Mouse (Mus musculus): Measurements from ENCODE around the gene Fam19a1.
"Not testable (repeated sequence)": the region's sequence is repeated elsewhere in the genome, so short reads cannot be mapped to it uniquely, and the experiment has no call there.

Gene Fam19a1

GRCm38 (mm10) chr6:96186517-96186916 is 73.6 kb downstream of the Fam19a1 start:
- Histone ChIP-seq H3K9me3 (ENCODE audit: low read length) (no peaks in the 10 kb centered on the region), H3K27me3 (ENCODE audit: insufficient read depth, low read length) (no peaks in the 10 kb centered on the region), H3K36me3 (ENCODE audit: insufficient read depth, low read length) (no peaks in the 10 kb centered on the region), H3K4me3 (replicated peaks; ENCODE audit: low read length) (no peak overlapping the region), H3K4me1 (replicated peaks; ENCODE audit: low read depth, low read length) (no peaks in the 10 kb centered on the region)
- no peak for TF ChIP-seq POU5F1 (IDR thresholded peaks at IDR 0.05; ENCODE audit: borderline replicate concordance, low read length)

GRCm38 (mm10) chr6:96198991-96199390 is 86.0 kb downstream of the Fam19a1 start:
- H3K4me3 ChIP-seq (replicated peaks; ENCODE audit: low read length); H3K36me3 ChIP-seq (ENCODE audit: insufficient read depth, low read length); H3K9me3 ChIP-seq (ENCODE audit: low read length); H3K4me1 ChIP-seq (replicated peaks; ENCODE audit: low read depth, low read length); H3K27me3 ChIP-seq (ENCODE audit: insufficient read depth, low read length): not testable (repeated sequence)

- H3K9me3 ChIP-seq (ENCODE audit: low read length), result no peaks in the 10 kb centered on the region
- no peaks in the 10 kb centered on the region for H3K4me1 ChIP-seq (replicated peaks; ENCODE audit: low read depth, low read length)
- TF ChIP-seq NANOG (IDR thresholded peaks at IDR 0.05; ENCODE audit: borderline replicate concordance, low read length) (no peak), POU5F1 (IDR thresholded peaks at IDR 0.05; ENCODE audit: borderline replicate concordance, low read length) (no peak)
- H3K27me3 ChIP-seq (ENCODE audit: insufficient read depth, low read length), result no peaks in the 10 kb centered on the region
- no peak overlapping the region for H3K4me3 ChIP-seq (replicated peaks; ENCODE audit: low read length)
- no peaks in the 10 kb centered on the region for H3K36me3 ChIP-seq (ENCODE audit: insufficient read depth, low read length)
These were observed 92.4 kb downstream of the Fam19a1 start for GRCm38 (mm10) chr6:96205395-96205794.

- Histone ChIP-seq H3K9me3 (ENCODE audit: low read length) (no peaks in the 10 kb centered on the region), H3K27me3 (ENCODE audit: insufficient read depth, low read length) (no peaks in the 10 kb centered on the region), H3K4me1 (replicated peaks; ENCODE audit: low read depth, low read length) (no peaks in the 10 kb centered on the region), H3K4me3 (replicated peaks; ENCODE audit: low read length) (no peak overlapping the region), H3K36me3 (ENCODE audit: insufficient read depth, low read length) (no peaks in the 10 kb centered on the region)
- TF ChIP-seq NANOG (IDR thresholded peaks at IDR 0.05; ENCODE audit: borderline replicate concordance, low read length) (no peak), POU5F1 (IDR thresholded peaks at IDR 0.05; ENCODE audit: borderline replicate concordance, low read length) (no peak), CTCF (conservative IDR thresholded peaks at IDR 0.05; ENCODE audit: low read length) (no peak)
These were observed 121.9 kb downstream of the Fam19a1 start for GRCm38 (mm10) chr6:96234806-96235205.

- TF ChIP-seq POU5F1 (IDR thresholded peaks at IDR 0.05; ENCODE audit: borderline replicate concordance, low read length) (no peak), NANOG (IDR thresholded peaks at IDR 0.05; ENCODE audit: borderline replicate concordance, low read length) (no peak), CTCF (conservative IDR thresholded peaks at IDR 0.05; ENCODE audit: low read length) (no peak)
- H3K9me3 ChIP-seq (ENCODE audit: low read length), result no peaks in the 10 kb centered on the region
- no peaks in the 10 kb centered on the region for H3K4me1 ChIP-seq (replicated peaks; ENCODE audit: low read depth, low read length)
- no peaks in the 10 kb centered on the region for H3K36me3 ChIP-seq (ENCODE audit: insufficient read depth, low read length)
- H3K4me3 ChIP-seq (replicated peaks; ENCODE audit: low read length), result no peak overlapping the region
- no peaks in the 10 kb centered on the region for H3K27me3 ChIP-seq (ENCODE audit: insufficient read depth, low read length)
These were observed 131.4 kb downstream of the Fam19a1 start for GRCm38 (mm10) chr6:96244320-96244719.

GRCm38 (mm10) chr6:96252001-96252400 is 139.0 kb downstream of the Fam19a1 start:
- Histone ChIP-seq H3K9me3 (ENCODE audit: low read length) (no peaks in the 10 kb centered on the region), H3K27me3 (ENCODE audit: insufficient read depth, low read length) (no peaks in the 10 kb centered on the region), H3K4me1 (replicated peaks; ENCODE audit: low read depth, low read length) (no peaks in the 10 kb centered on the region), H3K4me3 (replicated peaks; ENCODE audit: low read length) (no peak overlapping the region), H3K36me3 (ENCODE audit: insufficient read depth, low read length) (no peaks in the 10 kb centered on the region)
- TF ChIP-seq CTCF (conservative IDR thresholded peaks at IDR 0.05; ENCODE audit: low read length) (no peak), POU5F1 (IDR thresholded peaks at IDR 0.05; ENCODE audit: borderline replicate concordance, low read length) (no peak), NANOG (IDR thresholded peaks at IDR 0.05; ENCODE audit: borderline replicate concordance, low read length) (no peak)

- no peaks in the 10 kb centered on the region for H3K4me1 ChIP-seq (replicated peaks; ENCODE audit: low read depth, low read length)
- no peaks in the 10 kb centered on the region for H3K36me3 ChIP-seq (ENCODE audit: insufficient read depth, low read length)
- H3K4me3 ChIP-seq (replicated peaks; ENCODE audit: low read length), result no peak overlapping the region
- H3K27me3 ChIP-seq (ENCODE audit: insufficient read depth, low read length), result no peaks in the 10 kb centered on the region
- H3K9me3 ChIP-seq (ENCODE audit: low read length), result no peaks in the 10 kb centered on the region
- no peak for TF ChIP-seq NANOG (IDR thresholded peaks at IDR 0.05; ENCODE audit: borderline replicate concordance, low read length)
- TF ChIP-seq POU5F1 (IDR thresholded peaks at IDR 0.05; ENCODE audit: borderline replicate concordance, low read length), result no peak
- TF ChIP-seq CTCF (conservative IDR thresholded peaks at IDR 0.05; ENCODE audit: low read length), result no peak
These were observed 141.9 kb downstream of the Fam19a1 start for GRCm38 (mm10) chr6:96254815-96255214.

GRCm38 (mm10) chr6:96258651-96259050 is 145.7 kb downstream of the Fam19a1 start:
- TF ChIP-seq CTCF (conservative IDR thresholded peaks at IDR 0.05; ENCODE audit: low read length) (no peak), POU5F1 (IDR thresholded peaks at IDR 0.05; ENCODE audit: borderline replicate concordance, low read length) (no peak), NANOG (IDR thresholded peaks at IDR 0.05; ENCODE audit: borderline replicate concordance, low read length) (no peak)
- H3K9me3 ChIP-seq (ENCODE audit: low read length), result no peaks in the 10 kb centered on the region
- H3K4me3 ChIP-seq (replicated peaks; ENCODE audit: low read length), result no peak overlapping the region
- no peaks in the 10 kb centered on the region for H3K4me1 ChIP-seq (replicated peaks; ENCODE audit: low read depth, low read length)
- H3K27me3 ChIP-seq (ENCODE audit: insufficient read depth, low read length), result no peaks in the 10 kb centered on the region
- no peaks in the 10 kb centered on the region for H3K36me3 ChIP-seq (ENCODE audit: insufficient read depth, low read length)

- no peak for TF ChIP-seq POU5F1 (IDR thresholded peaks at IDR 0.05; ENCODE audit: borderline replicate concordance, low read length)
- TF ChIP-seq CTCF (conservative IDR thresholded peaks at IDR 0.05; ENCODE audit: low read length), result no peak
- TF ChIP-seq NANOG (IDR thresholded peaks at IDR 0.05; ENCODE audit: borderline replicate concordance, low read length), result no peak
- Histone ChIP-seq H3K36me3 (ENCODE audit: insufficient read depth, low read length) (no peaks in the 10 kb centered on the region), H3K4me1 (replicated peaks; ENCODE audit: low read depth, low read length) (no peaks in the 10 kb centered on the region), H3K9me3 (ENCODE audit: low read length) (no peaks in the 10 kb centered on the region), H3K4me3 (replicated peaks; ENCODE audit: low read length) (no peak overlapping the region), H3K27me3 (ENCODE audit: insufficient read depth, low read length) (no peaks in the 10 kb centered on the region)
These were observed 153.5 kb downstream of the Fam19a1 start for GRCm38 (mm10) chr6:96266456-96266855.
